Mouse (Mus musculus): ENCODE results near the gene Palm2.

The Palm2 gene

GRCm38 (mm10) chr4:57672996-57673906, 239.2 kb downstream of the Palm2 start:
- peak; percentile 95 for DNase-seq

- DNase-seq: peak; percentile 42
Measured at GRCm38 (mm10) chr4:57674351-57674750, 240.3 kb downstream of the Palm2 start.

GRCm38 (mm10) chr4:57675387-57675786, 241.3 kb downstream of the Palm2 start:
- DNase-seq: peak; percentile 78

- DNase-seq: no peak
Measured at GRCm38 (mm10) chr4:57677916-57678315, 243.9 kb downstream of the Palm2 start.

GRCm38 (mm10) chr4:57678991-57679457, 245.0 kb downstream of the Palm2 start:
- DNase-seq: no peak

GRCm38 (mm10) chr4:57680186-57680585, 246.1 kb downstream of the Palm2 start:
- DNase-seq: no peak

- peak; percentile 75 for DNase-seq
Measured at GRCm38 (mm10) chr4:57681511-57681910, 247.5 kb downstream of the Palm2 start.

- DNase-seq: no peak
Measured at GRCm38 (mm10) chr4:57682341-57682740, 248.3 kb downstream of the Palm2 start.

- no peak for DNase-seq
Measured at GRCm38 (mm10) chr4:57682944-57683343, 248.9 kb downstream of the Palm2 start.

GRCm38 (mm10) chr4:57684676-57685215, 250.7 kb downstream of the Palm2 start:
- no peak for DNase-seq

GRCm38 (mm10) chr4:57686736-57687135, 252.7 kb downstream of the Palm2 start:
- DNase-seq: no peak

GRCm38 (mm10) chr4:57687583-57687982, 253.5 kb downstream of the Palm2 start:
- DNase-seq: no peak

GRCm38 (mm10) chr4:57688131-57688530, 254.1 kb downstream of the Palm2 start:
- no peak for DNase-seq

- no peak for DNase-seq
Measured at GRCm38 (mm10) chr4:57690001-57690400, 256.0 kb downstream of the Palm2 start.

GRCm38 (mm10) chr4:57690805-57691204, 256.8 kb downstream of the Palm2 start:
- DNase-seq: no peak

GRCm38 (mm10) chr4:57694356-57695136, 260.5 kb downstream of the Palm2 start:
- DNase-seq: no peak

GRCm38 (mm10) chr4:57696955-57697354, 262.9 kb downstream of the Palm2 start:
- DNase-seq: no peak

- no peak for DNase-seq
Measured at GRCm38 (mm10) chr4:57697918-57698611, 264.0 kb downstream of the Palm2 start.

- no peak for DNase-seq
Measured at GRCm38 (mm10) chr4:57701576-57701975, 267.5 kb downstream of the Palm2 start.

- DNase-seq: no peak
Measured at GRCm38 (mm10) chr4:57703574-57704470, 269.8 kb downstream of the Palm2 start.

- DNase-seq: no peak
Measured at GRCm38 (mm10) chr4:57704575-57704974, 270.5 kb downstream of the Palm2 start.

GRCm38 (mm10) chr4:57715849-57716248, 281.8 kb downstream of the Palm2 start:
- DNase-seq: no peak
